Mouse (Mus musculus) left cerebral cortex, adult 11 months (tissue): ENCODE measurements around the gene Hcrtr1.

ENCODE experiments used
- DNase-seq: peaks from one replicate; pipeline ENCODE4 v3.0.0; 2022; ENCODE audit warnings: low spot score

The Hcrtr1 gene

DNA sequence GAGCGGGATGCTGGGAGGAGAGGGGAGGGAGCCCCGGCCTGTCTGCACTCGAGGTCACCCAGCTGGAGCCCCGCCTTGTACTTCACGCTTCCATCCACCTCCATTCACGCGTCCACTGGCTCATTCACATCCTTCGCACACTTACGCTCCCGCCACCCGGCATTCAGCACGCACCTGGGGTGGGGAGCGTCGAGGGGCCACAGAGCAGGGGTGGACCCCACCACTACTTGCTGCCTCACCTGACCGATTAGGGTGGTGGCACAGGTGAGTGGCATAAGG is at the start of gene Hcrtr1:
Gene Hcrtr1, minus strand, starts transcription at position 146 of the 279 bp plus-strand sequence.
- DNase-seq = no peak

DNA sequence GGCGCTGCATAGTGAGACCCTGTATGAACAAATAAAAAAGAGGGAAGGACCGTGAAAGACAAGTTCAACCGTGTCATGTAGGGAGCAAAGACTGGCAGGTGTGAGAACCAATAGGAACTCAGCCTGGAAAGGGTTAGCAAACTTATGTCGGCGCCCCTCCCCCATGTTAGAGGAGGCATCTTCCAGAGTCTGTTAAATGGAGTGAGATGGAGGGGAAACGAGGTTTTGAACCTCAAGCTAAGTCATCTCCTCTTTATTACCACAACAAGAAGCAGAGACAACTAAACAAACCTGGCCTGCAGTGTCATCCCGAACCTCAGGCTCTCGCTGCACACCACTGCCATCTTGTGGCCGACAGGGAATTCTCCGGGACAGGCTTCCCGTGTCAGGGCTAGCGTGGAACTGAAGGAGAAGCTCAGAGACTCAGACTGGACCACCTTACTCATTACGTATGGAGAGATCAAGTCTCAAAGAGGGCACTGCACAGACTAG is 49.7 kb upstream of the Hcrtr1 start:
- peak; percentile 47 for DNase-seq

DNA sequence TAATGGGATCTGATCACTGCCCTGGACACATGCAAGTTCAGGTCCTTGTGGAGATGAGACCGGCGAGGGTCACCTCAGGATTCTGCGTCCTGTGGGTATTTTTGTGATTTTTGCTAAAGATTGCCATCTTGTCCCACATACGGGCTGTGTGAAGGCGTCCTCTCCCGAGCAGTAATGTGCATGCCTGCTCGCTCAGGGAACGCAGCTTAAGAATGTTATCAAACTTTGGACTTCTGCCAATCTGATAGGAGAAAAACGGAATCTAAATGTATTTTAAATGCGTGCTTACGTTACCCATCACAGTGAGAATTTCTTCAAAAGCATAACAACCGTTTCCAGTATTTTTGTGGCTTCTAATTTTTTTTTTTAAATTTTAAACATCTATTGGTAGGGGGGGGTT is 47.7 kb upstream of the Hcrtr1 start:
- no peak for DNase-seq

DNA sequence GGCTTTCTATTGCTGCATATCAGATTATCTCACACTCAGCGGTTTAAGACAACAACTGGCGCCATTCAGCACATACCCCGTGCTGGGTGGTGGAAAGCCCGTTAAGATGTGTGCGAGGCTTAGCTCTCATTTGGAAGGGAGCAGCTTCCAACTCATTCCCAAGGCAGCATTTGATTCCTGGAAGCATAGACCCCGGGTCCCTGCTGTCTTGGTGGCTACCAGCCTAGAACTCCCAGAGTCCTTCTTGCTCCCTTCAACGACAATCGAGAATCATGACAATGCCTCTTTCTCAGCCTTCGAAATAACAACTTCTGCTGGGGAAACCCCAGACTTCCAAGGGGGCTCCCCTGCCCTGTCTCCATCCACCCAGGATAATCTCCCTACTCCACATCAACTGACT is 47.3 kb upstream of the Hcrtr1 start:
- no peak for DNase-seq

DNA sequence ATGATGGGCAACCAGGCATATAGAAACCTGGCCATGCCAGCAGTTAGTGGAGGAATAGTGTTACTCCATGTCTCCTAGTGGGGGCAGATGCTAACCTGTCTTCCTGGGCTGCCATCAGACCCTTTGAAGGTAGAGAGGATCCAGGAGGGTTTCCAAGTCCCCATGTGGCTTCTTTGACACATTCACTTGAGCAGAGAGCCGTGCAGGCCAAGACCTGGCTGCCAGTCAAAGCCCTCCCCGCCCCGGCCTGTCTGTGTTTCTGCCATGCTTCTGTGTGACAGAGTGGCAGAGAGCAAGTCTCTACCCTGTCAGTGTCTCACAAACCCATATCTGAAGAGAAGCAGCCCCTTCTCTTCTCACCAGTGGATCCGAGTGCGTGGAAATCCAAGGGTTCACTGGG is 44.7 kb upstream of the Hcrtr1 start:
- no peak for DNase-seq

DNA sequence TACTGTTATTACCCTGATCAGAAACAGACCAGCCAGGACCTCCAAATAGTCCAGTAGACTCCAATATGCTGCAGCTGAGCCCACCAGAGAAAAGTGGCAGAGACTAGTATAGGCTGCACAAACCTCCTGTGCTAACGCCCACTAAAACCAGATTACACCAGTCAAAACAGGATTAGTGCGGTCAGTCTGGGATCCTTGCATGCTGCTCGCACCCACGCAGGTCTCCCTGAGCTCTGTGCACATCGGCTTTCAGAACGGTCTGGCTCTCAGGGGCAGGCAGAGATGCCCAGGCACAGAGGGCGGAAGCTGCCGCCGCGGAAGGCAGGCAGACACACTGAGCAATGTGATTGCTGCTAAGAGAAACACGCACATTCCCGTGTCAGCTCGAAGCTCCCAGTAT is 43.9 kb upstream of the Hcrtr1 start:
- DNase-seq = no peak

DNA sequence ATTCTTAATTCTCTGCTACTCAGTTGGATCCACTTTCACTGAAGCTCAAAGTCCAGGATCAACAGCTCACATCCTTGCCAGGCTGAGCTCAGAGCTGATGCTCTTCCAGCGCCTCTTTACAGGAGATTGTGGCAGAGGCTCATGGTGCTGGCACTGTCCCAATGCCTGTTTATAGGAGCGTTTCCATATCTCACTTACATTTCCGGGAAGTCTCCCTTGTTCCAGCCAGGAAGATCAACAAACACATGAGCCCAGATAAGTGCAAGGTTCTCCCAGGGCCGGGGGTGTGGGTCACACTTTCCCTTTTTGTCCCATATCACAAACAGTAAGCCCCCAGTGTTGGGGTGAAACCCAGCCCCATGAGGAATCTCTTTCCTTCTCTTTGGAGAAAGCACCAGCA is 42.7 kb upstream of the Hcrtr1 start:
- DNase-seq = no peak

DNA sequence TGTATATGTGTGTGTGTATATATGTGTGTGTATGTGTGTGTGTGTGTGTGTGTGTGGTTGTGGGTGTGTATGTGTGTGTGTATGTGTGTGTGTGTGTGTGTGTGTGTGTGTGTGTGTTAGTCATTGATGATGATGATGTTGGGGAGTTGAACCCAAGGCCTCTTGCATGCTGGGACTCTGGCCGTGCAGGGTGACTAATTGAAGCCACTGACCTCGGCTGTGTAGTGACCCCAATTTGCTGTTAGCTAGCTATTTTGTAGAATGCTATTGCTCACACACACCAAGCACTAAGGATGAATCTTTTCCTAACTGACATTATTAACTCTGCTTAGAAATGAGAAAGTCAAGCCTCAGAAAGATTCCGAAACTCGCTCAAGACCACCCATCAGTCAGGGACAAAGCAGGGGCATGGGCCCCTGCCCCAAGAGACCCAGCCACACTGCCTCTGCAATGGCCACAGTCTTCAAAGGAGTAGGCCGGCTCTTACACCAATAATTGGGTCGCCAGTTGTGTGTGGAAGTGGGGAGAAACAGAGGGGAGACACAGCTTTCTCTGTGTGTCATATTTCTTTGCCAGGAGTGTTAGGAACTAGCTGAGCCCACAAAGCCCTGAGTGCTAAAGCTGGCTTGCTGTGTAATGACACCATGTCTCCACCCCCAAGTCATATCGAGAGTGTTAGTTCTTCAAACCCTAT is 41.9 kb upstream of the Hcrtr1 start:
- DNase-seq = no peak

DNA sequence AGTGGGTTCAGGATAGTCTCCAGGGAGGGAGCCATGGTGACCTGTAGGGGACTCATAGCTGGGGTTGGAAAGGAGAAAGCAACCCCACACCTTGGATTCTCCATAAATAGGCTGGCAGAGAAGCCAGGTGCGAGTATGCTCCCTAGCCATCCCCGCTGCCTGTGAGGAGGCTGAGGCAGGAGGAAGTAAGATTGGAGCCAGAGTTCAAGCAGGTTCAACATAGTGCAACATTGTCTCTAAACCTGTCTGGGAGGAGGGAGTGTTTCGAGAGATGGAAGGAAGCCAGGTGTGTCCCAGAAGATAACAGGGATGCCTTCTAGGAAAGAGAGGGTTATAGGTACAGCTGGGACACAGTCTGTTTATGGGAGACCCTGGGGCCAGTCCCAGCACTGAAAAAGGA is 40.7 kb upstream of the Hcrtr1 start:
- DNase-seq = no peak

DNA sequence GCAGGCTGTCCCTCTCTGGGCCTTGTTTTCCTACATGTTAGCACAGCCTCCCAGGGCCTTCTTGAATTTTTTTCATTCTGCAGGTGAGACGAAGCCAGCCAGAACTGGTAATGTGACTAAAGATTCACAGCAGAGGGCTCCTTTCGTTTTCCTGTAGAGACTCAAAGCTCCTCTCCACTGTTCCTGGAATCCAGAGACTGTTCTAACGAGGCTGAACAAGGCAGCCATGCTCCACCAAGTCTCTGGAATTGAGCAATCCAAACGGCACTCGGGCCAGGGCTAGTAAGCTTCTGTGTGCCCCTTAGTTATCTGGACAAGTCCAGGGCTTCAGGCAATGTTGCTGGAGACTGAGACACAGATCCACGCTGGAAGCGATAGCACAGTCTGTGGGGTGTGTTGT is 38.4 kb upstream of the Hcrtr1 start:
- DNase-seq = no peak

DNA sequence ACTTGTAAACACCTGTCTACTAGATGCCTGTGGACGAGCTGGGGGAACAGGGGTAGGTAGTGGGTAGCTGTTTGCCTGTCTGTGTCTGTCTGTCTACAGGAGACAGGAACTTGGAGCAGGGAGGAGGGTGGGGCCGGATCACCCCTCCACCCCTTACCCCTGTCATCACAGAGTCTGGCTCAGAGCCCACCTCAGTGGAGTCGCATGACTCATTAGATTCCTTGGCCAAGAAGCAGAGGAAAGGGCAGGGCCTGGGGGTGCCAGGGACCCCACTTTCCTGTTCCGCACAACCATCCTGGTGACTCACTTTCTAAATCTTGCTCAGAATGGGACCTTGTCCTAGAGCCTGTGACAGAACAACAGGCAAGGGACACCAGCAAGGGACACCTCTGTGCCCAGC is 37.9 kb upstream of the Hcrtr1 start:
- no peak for DNase-seq

DNA sequence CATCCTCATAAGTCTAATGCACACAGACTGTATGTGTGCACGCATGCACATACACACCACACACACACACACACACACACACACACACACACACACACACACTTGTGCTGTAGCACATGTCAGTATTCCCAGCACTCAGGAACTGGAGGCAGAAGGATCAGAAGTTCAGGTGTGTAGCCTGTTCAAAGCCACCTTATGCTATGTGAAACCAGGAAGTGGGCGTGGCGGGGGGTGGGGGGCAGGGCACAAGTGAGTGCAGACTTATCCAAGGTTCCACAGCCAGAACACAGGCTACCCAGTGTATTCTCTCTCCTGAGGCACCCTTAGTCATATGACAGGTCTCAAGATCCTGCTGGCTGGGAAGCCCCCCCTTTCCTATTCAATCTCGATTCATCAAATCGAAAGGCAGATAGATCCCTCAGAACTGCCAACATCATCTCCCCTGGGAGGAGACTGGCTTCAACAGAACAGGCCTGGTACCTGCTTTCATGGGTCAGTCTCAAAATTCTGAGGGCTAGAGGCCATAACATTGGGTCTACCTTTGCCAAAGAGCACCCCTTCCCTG is 37.1 kb upstream of the Hcrtr1 start:
- no peak for DNase-seq

DNA sequence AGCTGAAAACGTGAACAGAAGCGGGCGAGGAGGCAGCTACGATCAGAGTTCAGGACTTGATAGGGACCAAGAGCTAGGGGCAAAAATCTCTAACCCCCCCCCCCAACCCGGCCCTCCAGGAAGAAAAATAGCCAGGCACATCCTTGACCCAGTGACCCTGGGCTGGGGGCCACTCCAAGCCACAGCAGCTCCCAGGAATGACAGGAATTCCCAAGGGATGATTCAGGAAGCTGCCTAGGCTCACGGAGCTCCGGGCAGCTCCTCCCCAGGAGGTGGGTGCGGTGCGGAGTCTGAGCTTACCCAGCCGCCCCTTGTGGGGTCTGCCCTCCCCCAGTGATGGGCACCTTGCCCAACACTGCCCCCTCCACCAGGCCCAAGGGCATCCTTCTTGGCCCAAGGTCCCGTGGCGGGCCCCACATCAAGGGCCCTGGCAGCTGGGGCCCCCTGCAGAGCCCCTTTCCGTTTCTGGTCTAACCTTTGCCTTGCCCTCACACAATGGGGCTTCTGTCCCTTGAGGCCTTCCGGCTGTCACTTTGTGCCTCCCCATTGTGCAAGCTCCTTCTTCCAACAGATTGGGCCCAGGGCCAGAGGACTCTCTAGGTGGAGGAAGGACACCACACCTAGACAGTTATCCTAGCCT is 36.0 kb upstream of the Hcrtr1 start, which contains the start of gene Tinagl1:
Gene Tinagl1, minus strand, starts transcription at position 51 of the 640 bp plus-strand sequence.
- DNase-seq = no peak

DNA sequence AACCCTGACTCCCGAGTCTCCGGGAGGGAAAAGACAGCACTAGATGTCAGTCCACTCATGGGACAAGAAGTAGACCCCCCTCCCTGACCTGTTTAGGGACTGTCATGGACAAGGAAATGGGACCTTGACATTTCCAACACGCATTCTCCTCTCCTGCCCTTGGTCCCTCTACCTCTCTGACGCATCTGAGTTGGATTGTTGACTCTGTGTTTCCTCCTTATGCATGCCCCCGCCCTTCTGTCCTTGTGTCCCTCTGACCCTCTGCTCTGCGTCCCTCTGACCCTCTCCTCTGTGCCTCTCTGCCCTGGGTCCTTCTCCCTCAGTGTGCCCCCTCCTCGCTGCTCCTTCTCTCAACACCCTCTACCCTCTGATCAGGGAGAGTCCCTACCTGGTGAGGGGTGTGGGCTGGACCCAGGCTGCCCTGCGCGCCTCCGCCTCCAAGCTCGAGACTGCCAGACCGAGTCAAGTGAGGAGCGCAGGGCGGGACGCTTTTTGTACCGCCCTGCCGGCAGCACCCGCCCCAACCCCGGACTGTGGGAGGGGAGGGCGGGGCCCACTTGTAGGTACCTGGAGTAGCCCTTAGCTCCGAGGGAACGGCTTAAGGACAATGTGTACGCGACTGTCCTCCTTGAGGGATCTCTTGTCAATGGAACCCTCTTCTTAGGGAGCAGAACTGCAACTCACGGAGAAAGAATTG is 35.3 kb upstream of the Hcrtr1 start:
- DNase-seq = no peak

DNA sequence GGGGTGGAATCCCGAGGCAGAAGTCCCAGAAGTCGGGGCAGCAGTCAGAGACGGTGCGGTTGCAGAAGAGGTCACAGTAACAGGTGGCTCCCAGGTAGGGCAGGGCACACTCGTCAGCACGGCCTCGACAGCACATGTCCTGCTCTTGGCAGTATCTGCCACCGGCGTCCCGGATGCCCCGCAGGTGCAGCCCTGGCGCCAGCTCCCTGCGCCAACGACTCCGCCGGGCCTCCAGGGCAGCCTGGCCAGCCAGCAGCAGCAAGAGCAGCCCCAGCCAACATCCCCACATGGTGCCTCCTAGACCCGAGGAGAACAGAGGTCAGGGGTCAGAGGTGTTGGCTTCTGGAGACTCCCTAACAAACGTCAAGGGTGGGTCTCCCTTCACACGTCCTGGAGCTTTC is 34.8 kb upstream of the Hcrtr1 start:
- DNase-seq = no peak

DNA sequence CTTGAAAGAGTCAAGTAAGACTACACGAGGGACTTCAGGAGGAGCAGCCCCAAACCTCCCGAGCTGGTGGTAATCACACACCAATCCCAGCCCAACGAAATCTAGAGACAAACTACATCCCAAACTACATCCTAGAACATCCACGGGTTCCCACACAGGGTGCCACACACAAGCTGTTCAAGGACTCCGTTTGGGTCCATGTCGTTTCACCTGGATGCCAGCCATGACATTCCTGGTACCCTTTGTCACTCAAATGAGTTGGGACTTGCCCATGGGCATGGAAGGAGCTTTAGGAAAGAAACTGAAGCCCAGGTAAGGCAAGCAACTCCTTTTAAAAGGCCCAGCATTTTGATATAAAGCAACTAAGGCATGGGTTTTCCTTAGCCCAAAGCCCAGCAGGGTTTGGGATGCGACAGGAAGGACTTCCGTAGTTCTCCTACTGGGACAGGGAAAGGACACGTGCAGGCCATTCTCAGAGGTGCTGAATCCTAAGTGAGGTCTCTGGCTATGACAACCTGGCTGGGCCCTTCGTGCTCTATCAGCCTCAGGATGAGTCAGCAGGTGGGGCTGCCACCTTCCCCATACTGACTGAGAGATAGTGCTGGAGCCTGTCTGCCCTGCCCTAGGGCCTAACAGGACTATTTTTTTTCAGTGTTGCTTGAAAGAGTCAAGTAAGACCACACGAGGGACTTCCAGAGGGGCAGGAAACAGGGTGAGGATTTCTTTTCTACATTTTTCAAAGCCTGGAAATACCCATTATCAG is 34.1 kb upstream of the Hcrtr1 start:
- no peak for DNase-seq

DNA sequence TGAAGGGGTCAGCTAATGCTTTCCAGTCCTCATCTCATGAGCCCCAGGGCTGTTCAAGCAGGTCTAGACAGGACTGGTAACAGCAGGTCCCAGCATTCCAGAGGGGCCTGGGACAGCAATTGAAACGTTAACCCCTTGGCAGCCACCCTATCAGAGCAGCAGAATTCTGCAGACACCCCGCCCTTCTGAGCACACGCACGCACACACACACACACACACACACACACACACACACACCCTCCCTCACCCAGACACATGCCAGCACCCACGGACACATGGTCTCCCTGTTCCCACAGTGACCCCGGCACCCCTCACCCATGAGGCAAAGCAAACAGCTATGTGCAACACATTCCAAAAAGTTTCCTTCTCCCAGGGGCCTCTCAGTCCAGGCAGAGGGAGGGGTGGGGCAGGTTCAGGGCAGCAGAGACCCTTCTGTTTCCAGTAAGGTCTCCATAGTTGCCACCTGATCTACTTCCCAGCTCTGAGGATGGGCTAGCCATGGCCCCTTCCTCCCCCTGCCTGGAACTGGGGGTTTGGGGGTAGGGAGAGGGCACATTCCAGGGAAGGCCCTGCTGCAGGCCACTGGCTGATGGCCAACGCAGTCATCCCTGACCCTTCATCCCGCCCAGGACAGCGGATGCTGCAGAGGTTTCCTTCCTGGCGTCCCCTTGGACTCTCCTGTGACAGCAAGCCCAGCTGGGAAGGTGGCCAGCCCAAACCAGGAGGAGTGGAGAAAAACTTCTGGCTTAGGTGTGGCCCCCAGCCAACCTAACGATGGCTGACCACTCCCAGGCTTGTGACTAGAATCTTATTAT is 33.0 kb upstream of the Hcrtr1 start:
- DNase-seq = no peak

DNA sequence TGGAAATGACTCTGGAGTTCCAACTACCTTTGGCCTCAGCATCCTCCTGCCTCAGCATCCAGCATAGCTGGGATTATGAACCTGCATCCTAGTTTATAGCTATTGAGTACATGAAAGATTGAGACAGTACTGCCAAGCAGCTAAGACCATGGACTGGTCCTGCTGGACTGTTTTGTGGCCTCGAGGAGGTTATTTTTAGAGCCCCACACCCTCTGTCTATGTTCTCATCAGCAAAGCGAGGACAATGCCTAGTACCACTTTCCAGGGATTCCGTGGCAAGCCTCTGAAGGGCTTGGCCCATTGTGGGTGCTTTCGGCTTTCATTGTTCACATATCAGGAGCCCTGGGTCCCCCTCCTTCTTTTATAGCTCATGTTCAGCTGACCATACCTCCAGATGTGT is 31.2 kb upstream of the Hcrtr1 start:
- DNase-seq = no peak

DNA sequence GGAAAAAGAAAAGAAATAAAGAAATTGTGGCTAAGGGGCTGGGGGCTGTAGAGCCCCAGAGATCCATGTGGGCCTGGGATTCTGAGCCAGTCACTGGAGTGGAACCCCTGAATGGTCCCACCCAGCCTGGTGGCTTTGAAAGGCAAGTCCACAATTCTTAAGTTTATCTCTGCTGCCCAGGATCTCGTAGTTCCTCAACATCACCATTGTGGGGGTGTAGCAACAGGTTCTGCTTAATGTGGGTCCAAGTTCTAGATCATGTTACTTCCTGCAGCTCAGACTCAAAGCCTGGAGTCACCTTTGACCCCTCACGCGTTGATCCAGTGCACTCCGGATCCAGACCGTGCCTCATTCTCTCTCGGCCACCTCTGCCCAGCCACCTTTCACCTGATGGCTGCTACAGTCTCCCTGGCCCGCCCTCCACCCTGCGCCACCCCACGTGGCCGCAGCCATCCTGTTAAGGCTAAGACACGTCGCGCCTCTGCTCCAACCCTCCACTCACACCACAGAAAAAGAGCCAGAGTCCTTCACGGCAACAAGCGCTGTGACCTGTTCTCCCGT is 30.3 kb upstream of the Hcrtr1 start:
- no peak for DNase-seq

DNA sequence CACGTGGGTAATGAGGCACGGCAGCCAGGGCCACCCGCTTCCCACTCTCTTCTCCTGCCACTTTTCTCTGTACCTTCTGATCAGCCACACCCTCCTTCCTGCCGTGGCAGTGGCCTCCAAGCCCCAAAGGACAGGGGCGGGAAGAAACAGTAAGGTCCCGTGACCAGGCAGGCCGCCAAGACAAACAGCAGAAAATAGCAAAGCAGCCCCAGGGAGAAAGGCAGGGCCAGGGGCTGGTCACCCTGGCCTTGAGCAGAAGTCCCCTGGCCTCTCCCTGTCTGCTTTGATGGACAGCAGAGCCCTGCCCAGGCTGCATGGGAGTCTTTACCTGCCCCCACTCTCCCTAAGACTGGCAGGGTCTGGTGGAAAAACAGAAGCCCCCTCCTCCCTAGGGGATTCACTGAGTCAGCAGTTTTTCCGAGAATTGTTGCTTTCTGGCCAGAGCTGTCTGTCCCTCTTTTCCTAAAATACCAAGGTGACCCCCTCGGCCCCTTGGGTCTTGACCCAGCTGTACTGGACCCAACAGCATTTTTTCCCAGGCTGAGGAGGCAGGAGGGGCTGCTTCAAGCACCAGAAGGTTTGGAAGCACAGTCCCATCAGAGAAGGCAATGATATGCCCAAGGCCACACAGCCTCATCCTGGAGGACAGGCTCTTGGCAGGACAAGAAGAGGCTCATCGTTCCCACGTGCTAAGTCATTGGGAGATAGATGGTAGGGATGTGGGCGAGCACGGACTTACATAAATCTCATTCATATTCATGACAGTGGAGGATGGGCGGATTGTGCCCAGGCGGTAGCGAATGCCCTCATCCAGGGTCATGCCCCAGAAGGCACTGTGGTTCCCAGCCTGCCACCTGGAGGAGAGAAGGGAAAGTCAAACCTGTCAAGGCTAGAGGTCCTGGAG is 29.4 kb upstream of the Hcrtr1 start:
- no peak for DNase-seq
